Mouse (Mus musculus): ENCODE data around the gene Fam129c. TPM values are rescaled to one million over a fixed set of nuclear protein-coding genes. Genes with fewer than 3 reads are reported as not detected.

The Fam129c gene
- polyA plus RNA-seq, 1 experiment from 2014 or later = 2.7 TPM

DNA sequence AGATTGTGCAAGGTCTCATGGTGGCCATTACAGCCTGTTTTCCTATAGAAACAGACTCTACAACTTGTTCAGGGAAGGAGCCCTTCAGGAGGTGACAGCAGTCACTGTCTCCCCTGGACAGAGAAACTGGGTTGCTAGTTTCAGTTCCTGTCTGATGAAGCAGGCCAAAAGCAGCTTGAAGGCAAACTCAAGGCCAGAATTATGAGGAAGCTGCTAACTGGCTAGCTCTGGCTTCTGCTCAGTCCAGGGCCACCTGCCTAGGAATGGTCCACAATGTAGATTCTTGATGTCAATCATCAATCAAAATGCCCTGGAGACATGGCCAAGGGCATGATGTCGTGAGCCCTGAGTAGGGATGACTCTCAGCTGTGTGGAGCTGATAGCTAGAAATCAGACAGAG lies 27.6 kb downstream of the Fam129c start:
- Histone ChIP-seq H3K9ac (replicated peaks; ENCODE audit: low read length) (no peak overlapping the region), H3K4me3 (ENCODE audit: low read depth, low read length) (no peak overlapping the region), H3K4me1 (ENCODE audit: control insufficient read depth, insufficient read depth, low read length) (peaks cover 2% of the 10 kb centered on the region; the same call in 1 of the 2 replicates), H3K27me3 (ENCODE audit: control insufficient read depth, insufficient read depth, low read length) (peaks cover under 1% of the 10 kb centered on the region; the same call in 1 of the 2 replicates), H3K9me3 (replicated peaks; ENCODE audit: control insufficient read depth, low read length) (peaks cover 9% of the 10 kb centered on the region), H3K36me3 (replicated peaks; ENCODE audit: control insufficient read depth, insufficient read depth, low read depth, low read length) (peaks cover 37% of the 10 kb centered on the region), H3K27ac (replicated peaks; ENCODE audit: low read depth, low read length) (no peak overlapping the region), H3K4me2 (ENCODE audit: low read depth, low read length) (no peak overlapping the region)
- ATAC-seq (replicated peaks; ENCODE audit: insufficient number of reproducible peaks, low FRiP score, low TSS enrichment, low read depth) = no peak
- 79% methylated on average over 1 of the region's 1 CpGs for WGBS
- no peak for DNase-seq (ENCODE audit: low spot score)

DNA sequence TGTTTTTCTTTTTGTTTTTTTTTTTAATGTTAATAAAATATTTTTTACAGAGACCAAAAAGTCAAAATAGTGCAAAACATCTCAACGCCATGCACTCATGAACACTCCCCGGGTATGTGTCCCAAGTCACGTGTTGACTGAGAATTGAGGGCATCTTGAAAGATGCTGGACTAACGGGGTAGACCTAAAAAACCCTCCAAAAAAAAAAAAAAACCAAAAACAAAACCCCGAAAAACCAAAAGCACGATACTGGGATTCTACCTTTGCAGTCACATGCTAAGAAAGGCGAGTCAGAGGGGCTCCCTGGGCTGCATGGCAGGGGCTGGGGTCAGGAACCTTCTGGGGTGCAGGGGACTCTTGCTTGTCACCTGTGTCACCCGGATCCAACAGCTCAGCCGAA lies 29.3 kb downstream of the Fam129c start:
- H3K36me3 ChIP-seq (replicated peaks; ENCODE audit: control insufficient read depth, insufficient read depth, low read depth, low read length) = peaks cover 26% of the 10 kb centered on the region
- no peak overlapping the region for H3K4me2 ChIP-seq (ENCODE audit: low read depth, low read length)
- no peak overlapping the region for H3K4me3 ChIP-seq (ENCODE audit: low read depth, low read length)
- H3K4me1 ChIP-seq (ENCODE audit: control insufficient read depth, insufficient read depth, low read length) = peaks cover 2% of the 10 kb centered on the region; the same call in 1 of the 2 replicates
- ATAC-seq (replicated peaks; ENCODE audit: insufficient number of reproducible peaks, low FRiP score, low TSS enrichment, low read depth) = no peak
- H3K9me3 ChIP-seq (replicated peaks; ENCODE audit: control insufficient read depth, low read length) = peaks cover 9% of the 10 kb centered on the region
- no peak for DNase-seq (ENCODE audit: low spot score)
- H3K27me3 ChIP-seq (ENCODE audit: control insufficient read depth, insufficient read depth, low read length) = peaks cover 3% of the 10 kb centered on the region; the same call in 1 of the 2 replicates
- 78% methylated on average over 9 of the region's 9 CpGs for WGBS
- no peak overlapping the region for H3K9ac ChIP-seq (replicated peaks; ENCODE audit: low read length)
- H3K27ac ChIP-seq (replicated peaks; ENCODE audit: low read depth, low read length) = no peak overlapping the region

DNA sequence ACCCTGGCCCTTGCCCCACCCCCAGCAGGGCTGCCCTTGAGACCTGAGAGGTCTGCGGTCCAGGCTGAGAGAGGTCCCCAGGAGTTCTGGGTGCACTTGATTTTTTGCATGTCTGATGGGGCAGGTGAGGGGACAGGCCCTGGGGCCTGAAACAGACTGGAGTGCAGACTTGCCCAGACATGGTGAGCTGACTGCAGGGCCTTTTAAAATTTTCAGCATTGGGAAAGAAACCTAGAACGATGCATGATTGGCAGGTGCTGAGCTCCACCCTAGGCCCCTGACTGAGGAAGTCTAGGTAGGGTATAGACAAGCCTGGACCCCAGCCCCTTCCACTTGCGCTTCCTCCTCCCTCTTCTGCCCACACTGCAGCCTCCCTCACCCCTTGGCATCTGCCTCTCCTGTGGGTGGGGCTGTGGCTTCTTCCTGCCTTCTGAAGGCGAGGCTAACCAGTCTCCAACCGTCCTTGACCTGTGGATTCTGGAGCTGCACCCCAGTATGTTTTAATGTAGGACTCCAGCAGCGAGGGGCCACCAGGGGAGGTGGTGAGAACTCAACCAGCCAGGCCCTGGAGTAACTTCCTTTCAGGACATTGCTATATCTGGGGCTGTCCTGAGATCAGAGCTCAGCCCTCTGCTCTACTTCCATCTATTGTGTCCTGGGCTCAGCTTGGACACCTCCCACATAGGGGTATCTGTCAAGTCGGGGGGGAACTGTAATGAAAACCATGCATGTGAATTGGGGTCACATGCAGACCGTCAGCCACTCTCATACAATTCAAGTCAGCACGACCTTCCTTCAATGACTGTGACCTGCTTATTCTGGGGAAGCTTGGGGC lies 30.0 kb downstream of the Fam129c start:
- Histone ChIP-seq H3K4me1 (ENCODE audit: control insufficient read depth, insufficient read depth, low read length) (peaks cover 2% of the 10 kb centered on the region; the same call in 1 of the 2 replicates), H3K27me3 (ENCODE audit: control insufficient read depth, insufficient read depth, low read length) (peaks cover 3% of the 10 kb centered on the region; the same call in 1 of the 2 replicates), H3K4me3 (ENCODE audit: low read depth, low read length) (no peak overlapping the region), H3K9me3 (replicated peaks; ENCODE audit: control insufficient read depth, low read length) (peaks cover 7% of the 10 kb centered on the region), H3K27ac (replicated peaks; ENCODE audit: low read depth, low read length) (no peak overlapping the region), H3K9ac (replicated peaks; ENCODE audit: low read length) (no peak overlapping the region), H3K36me3 (replicated peaks; ENCODE audit: control insufficient read depth, insufficient read depth, low read depth, low read length) (peaks cover 19% of the 10 kb centered on the region), H3K4me2 (ENCODE audit: low read depth, low read length) (no peak overlapping the region)
- ATAC-seq (replicated peaks; ENCODE audit: insufficient number of reproducible peaks, low FRiP score, low TSS enrichment, low read depth) = no peak
- WGBS = 45% methylated on average over 9 of the region's 9 CpGs
- no peak for DNase-seq (ENCODE audit: low spot score)

DNA sequence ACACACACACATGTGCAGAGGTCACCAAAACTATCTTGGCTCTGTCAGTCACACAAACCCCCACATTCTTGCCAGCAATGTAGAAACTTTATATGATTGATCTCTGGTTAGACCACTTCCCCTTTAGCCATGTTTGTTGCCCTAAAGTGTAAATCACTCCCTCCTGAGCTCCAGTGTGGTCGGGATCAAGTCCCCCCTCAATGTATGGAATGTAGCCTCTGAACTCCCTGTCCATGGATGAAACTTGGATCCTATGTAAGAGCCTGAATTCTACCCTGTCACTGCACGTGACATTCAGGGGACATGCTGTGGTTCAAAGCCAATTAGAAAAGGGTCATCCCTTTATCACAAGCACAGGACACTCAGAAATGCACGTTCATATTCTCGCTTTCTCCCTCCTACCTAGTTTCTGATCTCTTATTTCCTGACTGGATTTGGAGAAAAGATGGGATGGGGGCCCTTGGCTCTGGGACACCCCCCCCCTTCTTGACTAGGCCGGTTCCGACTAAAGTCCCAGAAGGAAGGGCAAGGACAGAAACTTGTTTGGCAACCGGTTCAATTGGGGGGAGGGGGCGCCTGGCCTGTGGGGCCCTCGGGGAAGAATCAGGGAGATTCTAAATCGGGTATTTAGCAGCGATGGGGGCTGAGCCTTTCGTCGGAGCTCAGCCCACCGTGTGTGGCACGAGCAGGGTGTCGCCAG lies 31.1 kb downstream of the Fam129c start:
- DNase-seq (ENCODE audit: low spot score) = peak; percentile 31
- peaks cover 9% of the 10 kb centered on the region for H3K36me3 ChIP-seq (replicated peaks; ENCODE audit: control insufficient read depth, insufficient read depth, low read depth, low read length)
- no peaks in the 10 kb centered on the region; the same call in 1 of the 2 replicates for H3K9me3 ChIP-seq (replicated peaks; ENCODE audit: control insufficient read depth, low read length)
- WGBS = 7% methylated on average over 16 of the region's 16 CpGs
- ATAC-seq (replicated peaks; ENCODE audit: insufficient number of reproducible peaks, low FRiP score, low TSS enrichment, low read depth) = no peak
- H3K4me3 ChIP-seq (ENCODE audit: low read depth, low read length) = peak overlapping the region; percentile 51
- H3K27me3 ChIP-seq (ENCODE audit: control insufficient read depth, insufficient read depth, low read length) = peaks cover 3% of the 10 kb centered on the region; the same call in 1 of the 2 replicates
- peak overlapping the region; percentile 74 for H3K9ac ChIP-seq (replicated peaks; ENCODE audit: low read length)
- H3K4me2 ChIP-seq (ENCODE audit: low read depth, low read length) = peak overlapping the region; percentile 95
- no peak overlapping the region for H3K27ac ChIP-seq (replicated peaks; ENCODE audit: low read depth, low read length)
- H3K4me1 ChIP-seq (ENCODE audit: control insufficient read depth, insufficient read depth, low read length) = peaks cover 2% of the 10 kb centered on the region; the same call in 1 of the 2 replicates

DNA sequence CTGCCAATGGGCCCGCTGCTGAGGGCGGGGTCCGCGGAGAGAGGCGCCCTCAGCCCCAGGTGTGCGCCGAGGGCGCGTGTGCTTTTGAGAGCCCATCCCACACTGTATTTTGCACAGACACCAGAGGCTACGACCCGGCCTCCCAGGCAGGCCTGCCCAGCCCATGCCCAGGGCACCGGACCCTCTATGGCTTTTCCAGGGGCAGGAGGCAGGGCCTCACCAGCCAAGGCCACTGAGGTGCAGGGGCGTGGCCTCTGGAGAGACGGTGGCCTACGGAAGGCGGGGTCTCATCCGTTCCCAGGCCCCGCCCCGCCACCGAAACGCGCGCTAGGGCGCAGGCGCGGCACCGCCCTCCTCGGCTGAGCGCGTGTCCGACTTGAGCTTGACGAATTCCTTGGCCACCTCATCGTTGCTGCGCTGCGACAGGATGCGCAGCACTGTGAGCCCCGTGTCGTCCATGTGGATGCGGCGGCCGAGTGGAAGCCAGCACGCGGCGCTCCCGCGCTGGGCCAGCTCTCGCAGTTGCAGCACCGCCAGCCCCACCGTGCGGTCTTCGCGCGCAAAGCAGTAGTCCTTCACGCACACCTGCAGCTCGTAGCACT lies 31.7 kb downstream of the Fam129c start:
- Histone ChIP-seq H3K9ac (replicated peaks; ENCODE audit: low read length) (peak overlapping the region; percentile 74), H3K27ac (replicated peaks; ENCODE audit: low read depth, low read length) (no peak overlapping the region), H3K4me2 (ENCODE audit: low read depth, low read length) (peak overlapping the region; percentile 95), H3K27me3 (ENCODE audit: control insufficient read depth, insufficient read depth, low read length) (peaks cover 3% of the 10 kb centered on the region; the same call in 1 of the 2 replicates), H3K4me3 (ENCODE audit: low read depth, low read length) (peak overlapping the region; percentile 51), H3K36me3 (replicated peaks; ENCODE audit: control insufficient read depth, insufficient read depth, low read depth, low read length) (peaks cover 4% of the 10 kb centered on the region; the same call in 1 of the 2 replicates), H3K4me1 (ENCODE audit: control insufficient read depth, insufficient read depth, low read length) (peaks cover 2% of the 10 kb centered on the region; the same call in 1 of the 2 replicates), H3K9me3 (replicated peaks; ENCODE audit: control insufficient read depth, low read length) (no peaks in the 10 kb centered on the region; the same call in 1 of the 2 replicates)
- DNase-seq (ENCODE audit: low spot score) (peak; percentile 94), ATAC-seq (replicated peaks; ENCODE audit: insufficient number of reproducible peaks, low FRiP score, low TSS enrichment, low read depth) (peak; percentile 88)
- under 1% methylated on average over 55 of the region's 55 CpGs for WGBS

DNA sequence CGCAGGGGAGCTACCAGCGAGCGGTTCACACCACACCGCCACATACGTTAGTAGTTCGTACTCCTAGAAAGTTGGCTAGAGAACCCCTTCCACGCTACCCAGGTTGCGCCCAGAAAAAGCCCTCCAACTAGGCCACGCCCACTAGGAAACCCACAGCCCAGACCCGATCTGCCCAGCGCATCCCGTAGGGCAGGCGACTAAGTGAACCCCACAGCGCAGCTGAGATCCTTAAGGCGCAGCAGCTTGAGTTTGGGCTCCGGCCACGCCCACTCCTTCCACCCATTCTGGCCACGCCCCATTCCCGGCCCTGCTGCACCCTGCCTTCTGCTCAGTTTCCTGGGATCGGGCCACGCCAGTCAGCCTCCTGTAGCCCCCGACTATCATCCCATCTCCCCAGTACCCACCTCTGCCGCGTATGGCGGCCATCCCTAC lies 32.3 kb downstream of the Fam129c start:
- WGBS = 2% methylated on average over 25 of the region's 25 CpGs
- Histone ChIP-seq H3K36me3 (replicated peaks; ENCODE audit: control insufficient read depth, insufficient read depth, low read depth, low read length) (no peaks in the 10 kb centered on the region), H3K4me2 (ENCODE audit: low read depth, low read length) (peak overlapping the region; percentile 95), H3K9ac (replicated peaks; ENCODE audit: low read length) (peak overlapping the region; percentile 74), H3K4me1 (ENCODE audit: control insufficient read depth, insufficient read depth, low read length) (peaks cover 2% of the 10 kb centered on the region; the same call in 1 of the 2 replicates), H3K27me3 (ENCODE audit: control insufficient read depth, insufficient read depth, low read length) (peaks cover 3% of the 10 kb centered on the region; the same call in 1 of the 2 replicates), H3K27ac (replicated peaks; ENCODE audit: low read depth, low read length) (no peak overlapping the region), H3K4me3 (ENCODE audit: low read depth, low read length) (peak overlapping the region; percentile 51), H3K9me3 (replicated peaks; ENCODE audit: control insufficient read depth, low read length) (no peaks in the 10 kb centered on the region; the same call in 1 of the 2 replicates)
- ATAC-seq (replicated peaks; ENCODE audit: insufficient number of reproducible peaks, low FRiP score, low TSS enrichment, low read depth) = peak; percentile 26; the same call in 1 of the 2 replicates
- peak; percentile 61 for DNase-seq (ENCODE audit: low spot score)

DNA sequence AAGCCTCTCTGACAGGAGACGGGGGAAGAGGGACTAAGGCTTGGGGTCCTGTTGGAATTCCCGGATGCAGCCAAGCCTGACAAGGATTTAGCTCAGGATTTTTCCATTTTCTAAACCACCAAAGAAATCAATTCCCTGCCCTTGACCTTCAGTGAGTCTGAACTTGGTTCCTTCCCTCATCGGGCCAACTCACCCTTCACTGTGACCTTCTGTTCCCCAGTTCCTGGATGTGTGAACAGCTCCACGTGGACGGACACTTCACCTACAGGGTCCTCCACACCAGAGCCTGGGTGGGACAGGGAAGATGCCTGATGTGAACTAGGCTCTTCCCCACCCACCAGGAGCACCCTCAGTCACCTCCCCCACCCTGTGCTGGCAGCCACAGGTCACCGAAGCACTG lies 33.3 kb downstream of the Fam129c start:
- ATAC-seq (replicated peaks; ENCODE audit: insufficient number of reproducible peaks, low FRiP score, low TSS enrichment, low read depth) (no peak), DNase-seq (ENCODE audit: low spot score) (no peak)
- no peak overlapping the region for H3K4me3 ChIP-seq (ENCODE audit: low read depth, low read length)
- H3K4me1 ChIP-seq (ENCODE audit: control insufficient read depth, insufficient read depth, low read length) = peaks cover 2% of the 10 kb centered on the region; the same call in 1 of the 2 replicates
- H3K9me3 ChIP-seq (replicated peaks; ENCODE audit: control insufficient read depth, low read length) = no peaks in the 10 kb centered on the region; the same call in 1 of the 2 replicates
- WGBS = 85% methylated on average over 6 of the region's 6 CpGs
- H3K9ac ChIP-seq (replicated peaks; ENCODE audit: low read length) = no peak overlapping the region
- H3K36me3 ChIP-seq (replicated peaks; ENCODE audit: control insufficient read depth, insufficient read depth, low read depth, low read length) = no peaks in the 10 kb centered on the region
- no peak overlapping the region for H3K4me2 ChIP-seq (ENCODE audit: low read depth, low read length)
- H3K27me3 ChIP-seq (ENCODE audit: control insufficient read depth, insufficient read depth, low read length) = peaks cover 8% of the 10 kb centered on the region; the same call in 1 of the 2 replicates
- H3K27ac ChIP-seq (replicated peaks; ENCODE audit: low read depth, low read length) = no peak overlapping the region
